Mouse (Mus musculus) lung, postnatal 4 days (tissue): Measurements from ENCODE around the gene Epb41l5.
A peak's percentile ranks its signal among the peaks of the same experiment; 100 is the strongest.

Source experiments
- DNase-seq, 2 experiments: peaks; one replicate each; pipeline ENCODE4 v3.0.0; 2021

The Epb41l5 gene

GRCm38 (mm10) chr1:119590041-119590440, 58.8 kb downstream of the Epb41l5 start:
- DNase-seq = no peak

GRCm38 (mm10) chr1:119584974-119585373, 63.8 kb downstream of the Epb41l5 start:
- DNase-seq = no peak

DNA sequence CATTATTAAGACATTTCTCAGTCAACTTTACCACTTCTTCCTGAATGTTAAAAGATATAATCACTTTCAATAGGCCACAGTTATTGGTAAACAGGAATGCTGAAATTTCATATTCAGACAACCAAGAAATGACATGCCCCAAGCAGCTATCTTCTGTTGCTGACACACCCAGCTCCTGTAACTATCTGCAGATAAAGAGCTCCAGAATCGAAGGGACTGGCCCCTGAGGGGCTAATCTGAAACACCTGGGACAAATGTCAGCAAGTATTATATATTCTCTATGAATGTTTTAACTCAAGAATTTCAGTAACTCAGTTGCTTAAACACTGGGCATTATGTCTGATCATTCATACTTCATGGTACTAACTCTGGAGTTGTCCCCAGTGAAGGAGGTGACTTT, 78.7 kb downstream of the Epb41l5 start:
- DNase-seq = no peak

GRCm38 (mm10) chr1:119565531-119565930, 83.3 kb downstream of the Epb41l5 start:
- DNase-seq = no peak

GRCm38 (mm10) chr1:119557641-119558395, 91.0 kb downstream of the Epb41l5 start:
- DNase-seq = no peak

- no peak for DNase-seq
Measured at GRCm38 (mm10) chr1:119555651-119556050, 93.1 kb downstream of the Epb41l5 start.

DNA sequence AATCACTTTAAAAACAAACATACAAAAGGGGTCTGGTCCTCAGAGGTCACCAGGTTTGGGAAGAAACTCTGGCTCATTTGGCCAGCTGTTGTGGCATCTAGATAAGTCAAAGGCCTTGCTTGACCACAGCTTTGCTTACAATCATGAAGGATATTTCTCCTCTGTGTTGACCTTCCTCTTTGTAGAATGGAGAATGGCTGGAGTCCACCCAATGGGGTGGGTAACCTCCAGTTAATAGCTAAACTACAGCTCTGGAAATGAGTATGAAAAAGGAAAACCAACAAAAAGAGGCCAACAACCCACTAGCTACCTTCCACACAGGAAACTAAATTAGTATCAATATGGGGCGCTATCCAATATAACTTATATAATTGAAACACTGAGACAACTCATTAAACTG, 97.1 kb downstream of the Epb41l5 start:
- no peak for DNase-seq

DNA sequence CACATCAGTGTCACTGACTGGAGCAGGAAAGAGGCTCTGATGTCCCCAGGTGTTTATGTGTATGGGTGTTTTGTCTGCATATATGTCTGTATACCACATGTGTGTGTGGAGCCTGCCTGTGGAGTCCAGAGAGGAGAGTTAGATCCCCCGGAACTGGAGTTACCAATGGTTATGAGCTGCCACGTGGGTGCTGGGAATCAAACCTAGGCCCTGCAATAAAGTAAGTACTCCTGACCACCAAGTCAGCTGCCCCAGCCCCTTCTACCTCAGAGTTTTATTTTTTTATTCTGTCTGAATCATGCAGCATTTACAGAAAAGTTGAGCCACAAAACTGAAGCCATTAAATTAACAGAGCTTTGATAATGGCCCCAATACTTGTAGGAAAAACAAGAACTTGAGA, 98.7 kb downstream of the Epb41l5 start:
- DNase-seq = no peak

DNA sequence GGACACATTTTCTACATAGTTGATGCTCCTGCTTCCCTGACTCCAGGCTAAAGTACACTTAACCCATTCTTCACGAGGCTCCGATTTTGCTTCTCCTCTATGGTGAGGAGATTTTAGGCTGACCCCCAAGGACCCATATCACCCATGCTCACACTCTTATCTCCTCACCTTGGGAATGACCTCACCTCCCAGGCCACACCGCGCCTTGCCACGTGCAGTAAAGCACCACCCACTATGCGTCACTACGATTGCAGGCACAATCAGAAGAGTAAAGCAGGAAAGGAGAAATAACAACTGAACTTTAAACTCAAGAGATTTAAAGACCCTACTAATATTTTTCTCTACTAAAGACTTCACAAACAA, 99.5 kb downstream of the Epb41l5 start:
- DNase-seq = no peak

DNA sequence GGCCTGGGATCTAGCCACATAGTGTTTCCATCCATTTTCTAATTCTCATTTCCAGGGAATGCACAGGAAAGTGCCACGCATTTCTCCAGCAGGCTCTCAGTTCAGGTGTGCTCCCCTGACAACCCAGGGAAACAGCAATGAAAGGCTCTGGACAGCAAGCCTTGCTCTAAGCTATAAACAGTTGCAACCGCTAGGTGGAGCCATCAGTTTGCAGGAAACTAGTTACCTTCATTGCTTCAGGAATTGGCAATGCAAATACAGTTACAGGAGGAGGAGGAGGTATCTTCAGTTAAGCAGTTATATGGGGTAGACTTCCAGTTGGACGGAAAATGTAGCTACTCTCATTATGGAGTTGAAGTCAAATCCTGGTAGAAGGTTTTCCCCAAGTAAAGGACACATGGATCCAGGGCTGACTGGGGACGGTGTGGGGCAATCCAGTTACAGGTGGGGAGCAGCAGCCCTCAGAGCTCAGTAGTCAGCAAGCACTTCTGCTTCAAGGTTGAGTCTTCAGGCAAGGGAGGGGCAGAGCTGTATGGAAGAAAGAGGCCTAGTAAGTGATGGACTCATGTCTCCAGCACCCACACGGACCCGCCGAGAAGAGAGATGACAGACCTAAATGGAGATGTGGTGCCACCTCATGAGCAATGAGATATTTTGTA, 100.0 kb downstream of the Epb41l5 start:
- peak; percentile 59 to 81 for DNase-seq

DNA sequence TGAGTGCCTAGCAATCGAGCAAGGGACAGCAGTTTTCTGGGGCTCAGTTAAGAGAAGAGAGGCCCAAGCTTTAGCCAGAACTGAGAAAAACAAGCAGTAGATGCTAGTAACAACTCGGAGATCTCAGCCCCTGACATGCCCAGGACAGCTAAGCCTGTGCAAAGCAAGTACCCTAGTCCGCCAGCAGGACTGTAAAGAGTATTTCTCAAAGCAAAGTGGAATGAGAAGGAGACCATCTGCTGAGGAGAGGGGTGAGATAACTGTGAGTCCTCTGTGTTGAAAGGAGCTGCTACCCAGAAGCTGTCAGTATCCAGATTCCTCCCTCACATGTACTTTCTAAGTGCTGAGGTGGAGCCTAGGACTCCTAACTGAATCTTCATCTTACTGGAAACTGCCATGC, 102.3 kb downstream of the Epb41l5 start:
- DNase-seq = peak in 1 of 2 experiments; percentile 56

GRCm38 (mm10) chr1:119545671-119546070, 103.1 kb downstream of the Epb41l5 start:
- no peak for DNase-seq

GRCm38 (mm10) chr1:119545164-119545563, 103.6 kb downstream of the Epb41l5 start:
- no peak for DNase-seq

GRCm38 (mm10) chr1:119544611-119545155, 104.1 kb downstream of the Epb41l5 start:
- DNase-seq = no peak

- no peak for DNase-seq
Measured at GRCm38 (mm10) chr1:119543316-119543715, 105.5 kb downstream of the Epb41l5 start.

- DNase-seq = no peak
Measured at GRCm38 (mm10) chr1:119541570-119541969, 107.2 kb downstream of the Epb41l5 start.

- DNase-seq = no peak
Measured at GRCm38 (mm10) chr1:119540836-119541557, 107.8 kb downstream of the Epb41l5 start.

- no peak for DNase-seq
Measured at GRCm38 (mm10) chr1:119539252-119539651, 109.5 kb downstream of the Epb41l5 start.

GRCm38 (mm10) chr1:119537651-119538050, 111.1 kb downstream of the Epb41l5 start:
- DNase-seq = no peak

GRCm38 (mm10) chr1:119536122-119536521, 112.7 kb downstream of the Epb41l5 start:
- no peak for DNase-seq

DNA sequence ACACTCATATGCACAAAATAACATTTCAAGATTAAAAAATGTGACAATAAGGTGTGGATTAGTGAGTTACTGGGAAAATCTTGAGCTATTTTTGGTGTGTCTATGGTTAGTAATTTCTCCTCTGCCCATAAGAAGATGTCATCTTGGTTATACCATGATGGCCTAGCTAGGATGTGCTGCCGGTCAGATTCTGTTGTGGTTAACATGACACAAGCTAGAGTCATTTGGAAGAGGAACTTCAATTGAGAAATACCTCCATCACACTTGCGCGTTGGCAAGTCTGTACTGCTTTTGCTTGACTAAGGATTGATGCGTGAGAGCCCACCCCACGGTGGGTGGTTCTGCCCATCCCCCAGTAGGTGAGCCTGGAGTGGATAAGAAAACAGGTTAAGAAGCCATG, 114.5 kb downstream of the Epb41l5 start:
- DNase-seq = no peak

DNA sequence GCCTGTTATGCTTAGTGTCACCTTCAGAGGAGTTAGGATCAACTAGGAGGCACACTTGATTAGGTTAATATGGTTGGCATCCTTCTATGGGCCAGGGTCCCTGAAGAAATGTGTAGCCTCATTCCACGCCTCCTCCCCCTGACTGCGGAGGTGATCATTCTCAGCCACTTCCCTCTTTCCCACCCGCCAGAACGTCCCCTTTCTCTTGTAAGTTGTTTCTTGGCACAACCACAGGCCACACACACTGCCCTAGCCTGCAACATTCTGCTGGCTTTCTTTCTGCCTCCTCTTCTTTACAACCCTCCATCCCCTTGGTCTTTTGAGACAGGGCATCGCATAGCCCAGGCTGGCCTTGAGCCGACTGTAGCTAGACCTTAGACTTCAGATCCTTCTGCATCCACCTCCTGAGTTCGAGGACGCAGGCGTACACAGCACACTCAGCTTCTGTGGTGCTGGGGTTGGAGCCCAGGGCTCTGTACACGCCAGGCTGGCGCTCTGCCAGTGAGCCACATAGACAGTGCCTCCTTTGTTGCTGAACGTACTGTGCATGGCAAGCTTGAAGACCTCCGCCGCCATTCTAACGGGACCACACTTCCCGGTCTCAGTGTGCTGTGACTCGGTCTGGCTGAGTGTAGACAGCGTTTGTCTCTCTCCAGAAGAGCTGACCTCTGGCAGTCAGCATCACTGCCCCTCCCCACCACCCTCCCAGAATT, 115.6 kb downstream of the Epb41l5 start:
- DNase-seq = no peak

DNA sequence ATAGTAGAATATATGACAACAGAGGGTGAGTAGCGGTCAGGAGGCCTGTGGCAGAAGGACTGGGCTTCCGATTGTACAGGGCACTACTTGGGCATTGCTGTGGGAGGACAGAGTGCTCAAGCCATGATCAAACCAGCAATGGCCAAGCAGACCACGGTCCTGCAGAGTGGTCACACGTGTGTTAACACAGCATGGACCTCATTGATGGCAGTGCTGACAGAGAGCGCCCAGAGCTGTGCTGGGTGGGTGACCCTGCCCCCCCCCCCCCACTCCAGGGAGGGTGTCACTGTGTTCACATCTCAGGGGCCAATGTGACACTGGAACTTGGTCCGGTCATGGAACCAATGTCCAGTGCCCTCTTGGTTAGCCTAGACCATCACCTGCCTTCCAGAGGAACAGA, 116.6 kb downstream of the Epb41l5 start:
- DNase-seq = no peak
